ENCODE assay signal across 8 mouse cellular contexts in genomic region chr7:24610879-24611494, GRCm38 (mm10). TPM values are rescaled to one million over a fixed set of nuclear protein-coding genes. Genes with fewer than 3 reads are reported as not detected.
DNase-seq lines count a peak whose midpoint lies in the region; ATAC-seq lines count a peak whose summit lies in the region.

No protein-coding gene starts in this region.

- DNase-seq in right cerebral cortex, postnatal 14 days = peak; percentile 38
- DNase-seq in right cerebral cortex, adult 2 months (ENCODE audit: low spot score in 2 of 2) = no peak
- peak; percentile 95 for DNase-seq in kidney, postnatal 10 days
- DNase-seq in lung, postnatal 14 days = peak; percentile 94
- peak; percentile 71 for DNase-seq in ovary, postnatal 10 days (ENCODE audit: low spot score)
- peak; percentile 95 to 98 for DNase-seq in thymus, postnatal 36 days

- H3K9ac ChIP-seq in heart, embryonic 15.5 days = peak overlapping the region; percentile 25

- H3K4me1 ChIP-seq in heart, embryonic 15.5 days (replicated peaks) = peaks cover 23% of the 10 kb centered on the region

- H3K4me2 ChIP-seq in heart, embryonic 15.5 days = peak overlapping the region; percentile 75

- H3K9me3 ChIP-seq in heart, embryonic 15.5 days (replicated peaks) = no peaks in the 10 kb centered on the region

- WGBS in heart, embryonic 15.5 days = 1% methylated on average over 36 of the region's 36 CpGs

- H3K27ac ChIP-seq in heart, embryonic 15.5 days = no peak overlapping the region

- no peaks in the 10 kb centered on the region for H3K36me3 ChIP-seq in heart, embryonic 15.5 days

- ATAC-seq in erythroblast, adult 5-6 weeks (replicated peaks; ENCODE audit: low FRiP score, poor library complexity, severe bottlenecking) = peak; percentile 96
- ATAC-seq in heart, embryonic 15.5 days (replicated peaks; ENCODE audit: insufficient number of reproducible peaks, insufficient read depth, low FRiP score, low read depth) = peak; percentile 37

- H3K27me3 ChIP-seq in heart, embryonic 15.5 days = peaks cover 56% of the 10 kb centered on the region

- H3K4me3 ChIP-seq in heart, embryonic 15.5 days = peak overlapping the region; percentile 55

RNA-seq across cellular contexts. Expression of gene Phldb3, which starts 0.4 kb away (rescaled TPM):
- 0.84 TPM in 1 of 2 replicates, not detected in the other for total RNA-seq in erythroblast, adult 5-6 weeks (2015; ENCODE audit: low replicate concordance)
- total RNA-seq in erythroblast, adult 5-6 weeks (2017; ENCODE audit: low replicate concordance) = 0.85 and 3.2 TPM in 2 replicates
- polyA plus RNA-seq in heart, embryonic 15.5 days (2015; fragmentation: Nextera tagmentation; extraction: Ambion mirVana) = 0.06 and 0.18 TPM in 2 replicates

RNA-seq across cellular contexts. Expression of gene Zfp575, which starts 23.5 kb away (rescaled TPM):
- total RNA-seq in erythroblast, adult 5-6 weeks (2015; ENCODE audit: low replicate concordance) = not detected in 2 replicates
- total RNA-seq in erythroblast, adult 5-6 weeks (2017; ENCODE audit: low replicate concordance) = not detected in 2 replicates
- 0.92 and 1.4 TPM in 2 replicates for polyA plus RNA-seq in heart, embryonic 15.5 days (2015; fragmentation: Nextera tagmentation; extraction: Ambion mirVana)

RNA-seq across cellular contexts. Expression of gene Ethe1, which starts 23.6 kb away (rescaled TPM):
- total RNA-seq in erythroblast, adult 5-6 weeks (2015; ENCODE audit: low replicate concordance) = 22.3 and 28.0 TPM in 2 replicates
- 9.5 and 10.7 TPM in 2 replicates for total RNA-seq in erythroblast, adult 5-6 weeks (2017; ENCODE audit: low replicate concordance)
- 20.5 and 23.6 TPM in 2 replicates for polyA plus RNA-seq in heart, embryonic 15.5 days (2015; fragmentation: Nextera tagmentation; extraction: Ambion mirVana)

RNA-seq across cellular contexts. Expression of gene Lypd3, which starts 25.4 kb away (rescaled TPM):
- not detected in 2 replicates for total RNA-seq in erythroblast, adult 5-6 weeks (2015; ENCODE audit: low replicate concordance)
- not detected in 2 replicates for total RNA-seq in erythroblast, adult 5-6 weeks (2017; ENCODE audit: low replicate concordance)
- 0.10 and 0.43 TPM in 2 replicates for polyA plus RNA-seq in heart, embryonic 15.5 days (2015; fragmentation: Nextera tagmentation; extraction: Ambion mirVana)

Comparison
In these comparisons a context has a peak if more than half of its experiments do, and no peak if none do; other contexts are left out.
1. DNase-seq: peak in right cerebral cortex, postnatal 14 days (single experiment), kidney, postnatal 10 days (single experiment), lung, postnatal 14 days (single experiment), ovary, postnatal 10 days (single experiment) and thymus, postnatal 36 days (2 of 2); none in right cerebral cortex, adult 2 months (0 of 2).